Mouse (Mus musculus): Measurements from ENCODE around the gene Hist1h4m. TPM values are rescaled to one million over a fixed set of nuclear protein-coding genes. Genes with fewer than 3 reads are reported as not detected.
"Not testable (repeated sequence)": the region's sequence is repeated elsewhere in the genome, so short reads cannot be mapped to it uniquely, and the experiment has no call there.

Hist1h4m gene
- polyA plus RNA-seq (2012; rRNA removed): not detected in 2 replicates

DNA sequence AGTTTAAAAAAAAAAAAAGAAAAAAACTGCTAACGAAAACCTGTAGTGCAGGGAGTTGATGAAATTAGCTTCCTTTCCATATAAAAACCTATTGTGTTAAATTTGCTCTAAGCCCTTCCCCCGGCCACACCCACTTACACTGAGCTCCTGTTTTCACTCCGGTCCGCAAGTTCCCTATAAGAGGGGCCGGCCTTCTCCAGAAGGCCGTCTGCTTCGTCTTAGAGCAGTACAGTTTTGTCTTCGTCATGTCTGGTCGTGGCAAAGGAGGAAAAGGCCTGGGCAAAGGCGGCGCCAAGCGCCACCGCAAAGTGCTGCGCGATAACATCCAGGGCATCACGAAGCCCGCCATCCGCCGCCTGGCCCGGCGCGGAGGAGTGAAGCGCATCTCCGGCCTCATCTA is at the start of gene Hist1h4m:
TSS of gene Hist1h4m (plus strand) at position 208 of the 400 bp plus-strand sequence.
- DNase-seq (ENCODE audit: low read depth in 1 of 2, low spot score in 2 of 2): peak in 1 of 2 experiments; percentile 50
- not testable (repeated sequence) for H3K4me1 ChIP-seq (ENCODE audit: control insufficient read depth, insufficient read depth, insufficient read length); H3K36me3 ChIP-seq (ENCODE audit: control insufficient read depth, insufficient read depth, low read length); H3K27me3 ChIP-seq (ENCODE audit: control insufficient read depth, insufficient read depth, low read length); H3K4me3 ChIP-seq (ENCODE audit: extremely low read depth, insufficient read depth, insufficient read length)
- H3K27ac ChIP-seq (ENCODE audit: insufficient read depth, low read length): peak within 1 kb of the TSS; percentile 46
- no CpG with 5 or more reads among the region's 24 CpGs for WGBS

DNA sequence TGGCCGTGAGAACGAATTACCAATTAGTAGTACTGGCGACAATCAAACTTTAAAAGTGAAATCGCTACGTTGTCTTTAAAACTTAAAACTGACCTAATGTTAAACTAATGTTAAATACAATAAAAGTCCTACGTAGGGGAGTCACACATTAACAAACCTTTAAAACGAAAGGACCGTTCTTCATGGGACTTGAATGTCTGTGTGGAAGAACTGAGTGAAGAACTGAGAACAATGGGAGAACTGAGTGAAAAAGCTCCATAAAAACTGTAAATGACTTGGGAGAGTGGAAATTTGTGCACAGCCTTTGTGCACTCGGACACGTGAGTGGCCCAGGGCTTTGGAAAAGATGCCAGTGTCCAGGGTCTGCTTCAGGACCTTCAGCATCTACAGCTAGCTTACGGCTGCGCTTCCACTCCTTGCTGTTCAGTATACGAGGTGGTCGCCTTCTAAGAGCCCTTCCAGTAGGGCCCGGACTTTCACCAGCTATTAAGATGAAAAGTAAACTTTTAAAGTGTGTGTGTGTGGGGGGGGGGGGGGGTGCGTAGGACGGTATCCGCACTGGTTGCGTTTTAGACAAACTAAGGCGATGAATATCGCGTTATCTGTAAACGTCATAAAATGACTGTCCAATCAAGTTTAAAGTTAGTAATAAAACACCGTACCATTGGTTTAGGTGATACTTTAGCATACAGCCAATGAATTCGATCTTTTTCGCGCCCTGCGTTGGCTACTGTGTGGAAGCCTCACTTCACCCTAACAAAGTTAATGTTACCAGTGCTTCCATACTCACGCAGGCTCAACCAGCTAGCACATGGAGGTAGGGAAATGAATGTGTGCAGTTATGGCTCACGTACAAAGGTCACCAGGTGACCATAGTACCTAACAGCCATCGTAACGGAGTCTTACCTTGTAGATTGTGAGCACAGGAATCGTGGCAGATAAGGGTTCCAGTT is 32.5 kb upstream of the Hist1h4m start:
- peak overlapping the region; percentile 77 for H3K4me3 ChIP-seq (ENCODE audit: extremely low read depth, insufficient read depth, insufficient read length)
- TF ChIP-seq POLR2A (IDR thresholded peaks at IDR 0.05; ENCODE audit: low read depth, low read length): peak; percentile 10; the same call in 1 of the 2 replicates
- no peak for TF ChIP-seq CTCF (IDR thresholded peaks at IDR 0.05; ENCODE audit: extremely low read depth, insufficient read depth, insufficient read length, insufficient replicate concordance)
- DNase-seq (ENCODE audit: low read depth in 1 of 2, low spot score in 2 of 2): peak; percentile 63 to 89
- 2% methylated on average over 33 of the region's 33 CpGs for whole genome bisulfite sequencing
- peak overlapping the region; percentile 91 for H3K27ac ChIP-seq (ENCODE audit: insufficient read depth, low read length)
- H3K27me3 ChIP-seq (ENCODE audit: control insufficient read depth, insufficient read depth, low read length): no peaks in the 10 kb centered on the region
- H3K36me3 ChIP-seq (ENCODE audit: control insufficient read depth, insufficient read depth, low read length): no peaks in the 10 kb centered on the region
- no peaks in the 10 kb centered on the region; the same call in 1 of the 2 replicates for H3K4me1 ChIP-seq (ENCODE audit: control insufficient read depth, insufficient read depth, insufficient read length)

DNA sequence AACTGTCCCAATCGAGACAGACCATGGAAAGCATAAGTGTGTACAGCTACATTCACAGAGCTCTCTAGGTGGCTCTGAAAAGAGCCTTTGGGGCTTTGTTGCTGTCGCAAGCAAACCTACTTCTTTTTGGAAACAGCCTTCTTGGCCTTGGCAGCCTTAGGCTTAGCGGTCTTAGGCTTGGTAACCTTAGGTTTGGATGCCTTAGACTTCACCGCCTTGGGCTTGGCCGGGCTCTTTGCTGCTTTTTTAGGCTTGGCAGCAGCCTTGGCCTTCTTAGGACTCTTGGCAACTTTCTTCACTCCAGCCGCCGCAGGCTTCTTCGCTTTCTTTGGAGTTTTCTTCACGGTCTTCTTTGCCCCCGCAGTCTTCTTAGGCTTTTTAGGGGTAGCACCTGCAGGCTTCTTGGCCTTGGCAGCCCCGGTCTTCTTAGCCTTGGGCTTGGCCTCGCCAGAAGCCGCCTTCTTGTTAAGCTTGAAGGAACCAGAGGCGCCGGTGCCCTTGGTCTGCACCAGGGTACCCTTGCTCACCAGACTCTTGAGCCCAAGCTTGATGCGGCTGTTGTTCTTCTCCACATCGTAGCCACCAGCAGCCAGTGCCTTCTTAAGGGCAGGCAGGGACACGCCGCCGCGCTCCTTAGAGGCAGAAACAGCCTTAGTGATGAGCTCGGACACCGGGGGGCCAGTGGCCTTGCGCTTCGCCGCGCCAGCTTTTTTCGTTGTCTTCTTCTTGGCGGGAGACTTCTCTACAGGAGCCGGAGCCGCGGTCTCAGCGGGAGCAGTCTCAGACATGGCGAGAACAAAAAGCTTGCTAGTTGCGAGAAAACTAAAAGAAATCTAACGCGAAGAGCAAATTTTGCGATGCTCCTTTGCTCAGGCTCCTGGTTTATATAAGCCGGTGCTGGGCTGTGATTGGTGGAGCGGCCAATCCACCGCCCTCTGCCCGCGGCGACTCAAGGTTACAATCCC is 31.5 kb upstream of the Hist1h4m start, which contains the start of gene Hist1h1b:
TSS of gene Hist1h1b (minus strand) at position 859 of the 965 bp plus-strand sequence.
- Histone ChIP-seq H3K4me3 (ENCODE audit: extremely low read depth, insufficient read depth, insufficient read length) (peak within 1 kb of the TSS; percentile 69), H3K4me1 (ENCODE audit: control insufficient read depth, insufficient read depth, insufficient read length) (no peaks in the 10 kb centered on the region; the same call in 1 of the 2 replicates), H3K36me3 (ENCODE audit: control insufficient read depth, insufficient read depth, low read length) (no peaks in the 10 kb centered on the region), H3K27me3 (ENCODE audit: control insufficient read depth, insufficient read depth, low read length) (no peaks in the 10 kb centered on the region), H3K27ac (ENCODE audit: insufficient read depth, low read length) (peak within 1 kb of the TSS; percentile 80)
- DNase-seq (ENCODE audit: low read depth in 1 of 2, low spot score in 2 of 2): peak in 1 of 2 experiments; percentile 53
- no peak for TF ChIP-seq CTCF (IDR thresholded peaks at IDR 0.05; ENCODE audit: extremely low read depth, insufficient read depth, insufficient read length, insufficient replicate concordance)
- TF ChIP-seq POLR2A (IDR thresholded peaks at IDR 0.05; ENCODE audit: low read depth, low read length): no peak; the same call in 1 of the 2 replicates
- under 1% methylated on average over 44 of the region's 44 CpGs for WGBS

DNA sequence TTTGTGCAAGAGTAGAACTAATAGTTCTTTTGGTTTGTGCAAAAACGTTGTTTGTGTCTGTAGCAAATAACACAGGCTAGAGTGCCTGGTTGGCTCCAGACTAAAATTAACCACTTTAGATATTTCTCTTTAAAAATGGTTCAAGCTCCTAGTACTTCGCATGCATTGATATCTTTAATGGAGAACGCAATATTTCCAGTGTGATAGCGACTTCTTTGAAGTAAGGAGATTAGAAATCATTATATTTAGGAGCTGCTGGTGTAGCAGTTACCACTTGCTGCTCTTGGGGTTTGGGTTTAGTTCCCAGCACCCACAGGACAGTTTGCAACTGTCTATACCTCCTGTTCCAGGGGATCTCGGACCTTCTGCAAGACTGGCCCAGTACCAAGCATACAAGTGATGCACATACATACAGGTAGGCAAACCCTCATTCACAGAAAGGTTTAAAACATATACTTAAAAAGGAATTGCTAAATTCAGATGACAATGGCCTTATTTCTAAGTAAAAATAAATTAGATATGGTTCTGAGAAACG is 30.5 kb upstream of the Hist1h4m start:
- TF ChIP-seq POLR2A (IDR thresholded peaks at IDR 0.05; ENCODE audit: low read depth, low read length) (no peak), CTCF (IDR thresholded peaks at IDR 0.05; ENCODE audit: extremely low read depth, insufficient read depth, insufficient read length, insufficient replicate concordance) (no peak)
- Histone ChIP-seq H3K4me3 (ENCODE audit: extremely low read depth, insufficient read depth, insufficient read length) (no peak overlapping the region; the same call in 1 of the 2 replicates), H3K36me3 (ENCODE audit: control insufficient read depth, insufficient read depth, low read length) (no peaks in the 10 kb centered on the region), H3K27me3 (ENCODE audit: control insufficient read depth, insufficient read depth, low read length) (no peaks in the 10 kb centered on the region), H3K27ac (ENCODE audit: insufficient read depth, low read length) (peak overlapping the region; percentile 57; the same call in 1 of the 2 replicates), H3K4me1 (ENCODE audit: control insufficient read depth, insufficient read depth, insufficient read length) (no peaks in the 10 kb centered on the region; the same call in 1 of the 2 replicates)
- 49% methylated on average over 6 of the region's 6 CpGs for WGBS
- DNase-seq (ENCODE audit: low read depth in 1 of 2, low spot score in 2 of 2): no peak

DNA sequence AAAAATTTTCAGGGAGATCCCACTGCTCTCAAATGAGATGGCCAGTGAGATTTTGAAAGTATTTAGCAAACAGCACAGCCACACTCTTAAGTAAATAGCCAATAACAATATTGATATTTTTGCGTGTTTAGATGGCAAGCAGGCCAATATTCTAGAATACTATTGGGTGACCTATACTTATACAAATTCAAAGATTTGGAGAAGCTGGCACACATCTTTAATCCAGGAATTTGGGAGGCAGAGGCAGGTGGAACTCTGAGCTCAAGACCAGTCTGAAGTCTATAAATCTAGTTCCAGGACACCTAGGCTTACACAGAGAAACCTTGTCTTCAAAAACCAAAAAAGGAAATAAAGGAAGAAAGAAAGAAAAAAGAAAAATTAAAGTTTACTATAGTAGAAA is 29.9 kb upstream of the Hist1h4m start:
- H3K4me3 ChIP-seq (ENCODE audit: extremely low read depth, insufficient read depth, insufficient read length): no peak overlapping the region
- H3K36me3 ChIP-seq (ENCODE audit: control insufficient read depth, insufficient read depth, low read length): no peaks in the 10 kb centered on the region
- no peaks in the 10 kb centered on the region for H3K27me3 ChIP-seq (ENCODE audit: control insufficient read depth, insufficient read depth, low read length)
- TF ChIP-seq CTCF (IDR thresholded peaks at IDR 0.05; ENCODE audit: extremely low read depth, insufficient read depth, insufficient read length, insufficient replicate concordance) (no peak), POLR2A (IDR thresholded peaks at IDR 0.05; ENCODE audit: low read depth, low read length) (no peak)
- no peak for DNase-seq (ENCODE audit: low read depth in 1 of 2, low spot score in 2 of 2)
- WGBS: 94% methylated on average over 1 of the region's 1 CpGs
- no peak overlapping the region for H3K27ac ChIP-seq (ENCODE audit: insufficient read depth, low read length)
- H3K4me1 ChIP-seq (ENCODE audit: control insufficient read depth, insufficient read depth, insufficient read length): no peaks in the 10 kb centered on the region; the same call in 1 of the 2 replicates

DNA sequence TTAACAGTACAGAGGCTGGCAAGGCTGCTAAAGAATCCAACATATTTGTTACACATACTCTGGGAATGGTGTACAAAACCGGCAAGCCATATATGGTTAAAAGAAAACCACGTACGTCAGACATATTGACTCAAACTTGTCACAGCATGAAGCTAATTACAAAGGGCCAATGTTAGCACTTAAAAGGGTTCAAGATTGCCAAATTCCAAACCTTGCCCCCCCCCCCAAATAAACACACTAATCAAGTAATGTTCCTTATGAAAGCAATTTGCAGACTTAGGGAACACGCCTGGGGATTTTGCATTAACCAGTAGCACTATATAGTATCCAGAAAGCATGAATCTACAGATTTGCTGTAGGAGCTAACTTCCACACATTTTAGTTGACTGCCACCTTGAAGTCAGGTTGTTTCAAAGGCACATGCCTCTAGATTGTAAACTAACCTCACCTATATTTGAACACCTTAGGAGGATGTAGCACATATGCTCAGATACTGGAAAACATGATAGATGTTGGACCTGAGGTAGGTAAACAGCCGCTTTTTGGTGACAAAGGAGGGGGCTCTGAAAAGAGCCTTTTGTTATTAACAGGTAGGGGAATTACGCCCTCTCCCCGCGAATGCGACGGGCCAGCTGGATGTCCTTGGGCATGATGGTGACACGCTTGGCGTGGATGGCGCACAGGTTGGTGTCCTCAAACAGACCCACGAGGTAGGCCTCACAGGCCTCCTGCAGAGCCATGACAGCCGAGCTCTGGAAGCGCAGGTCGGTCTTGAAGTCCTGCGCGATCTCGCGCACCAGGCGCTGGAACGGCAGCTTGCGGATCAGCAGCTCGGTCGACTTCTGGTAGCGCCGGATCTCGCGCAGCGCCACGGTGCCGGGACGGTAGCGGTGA is 28.9 kb upstream of the Hist1h4m start:
- not testable (repeated sequence) for DNase-seq (ENCODE audit: low read depth in 1 of 2, low spot score in 2 of 2); H3K27me3 ChIP-seq (ENCODE audit: control insufficient read depth, insufficient read depth, low read length); H3K4me1 ChIP-seq (ENCODE audit: control insufficient read depth, insufficient read depth, insufficient read length); H3K36me3 ChIP-seq (ENCODE audit: control insufficient read depth, insufficient read depth, low read length)
- WGBS: 2% methylated on average over 14 of the region's 35 CpGs
- H3K4me3 ChIP-seq (ENCODE audit: extremely low read depth, insufficient read depth, insufficient read length): peak overlapping the region; percentile 42
- peak overlapping the region; percentile 88 for H3K27ac ChIP-seq (ENCODE audit: insufficient read depth, low read length)

Measured in spleen, adult 2 months (tissue).